Mouse (Mus musculus) spleen, adult 2 months (tissue): ENCODE measurements around the gene Dusp18.

Experiments
- CTCF ChIP-seq: fragments of 200-500 bp; IDR thresholded peaks from 2 replicates; pipeline ENCODE4 v1.5.1; 2011; ENCODE audit warnings: mild to moderate bottlenecking, inconsistent platforms; ENCODE audit not compliant: insufficient read depth, insufficient read length, insufficient replicate concordance; ENCODE audit errors: extremely low read depth
- POLR2A ChIP-seq: fragments of 200-500 bp; IDR thresholded peaks from 2 replicates; pipeline ENCODE4 v1.6.1; 2011; ENCODE audit warnings: low read depth, low read length, inconsistent platforms

GRCm38 (mm10) chr11:3936318-3936717, 41.3 kb downstream of the Dusp18 start:
- TF ChIP-seq POLR2A = no peak
- no peak for TF ChIP-seq CTCF
